ENCODE assay signal across 8 mouse cellular contexts in the genomic region with DNA sequence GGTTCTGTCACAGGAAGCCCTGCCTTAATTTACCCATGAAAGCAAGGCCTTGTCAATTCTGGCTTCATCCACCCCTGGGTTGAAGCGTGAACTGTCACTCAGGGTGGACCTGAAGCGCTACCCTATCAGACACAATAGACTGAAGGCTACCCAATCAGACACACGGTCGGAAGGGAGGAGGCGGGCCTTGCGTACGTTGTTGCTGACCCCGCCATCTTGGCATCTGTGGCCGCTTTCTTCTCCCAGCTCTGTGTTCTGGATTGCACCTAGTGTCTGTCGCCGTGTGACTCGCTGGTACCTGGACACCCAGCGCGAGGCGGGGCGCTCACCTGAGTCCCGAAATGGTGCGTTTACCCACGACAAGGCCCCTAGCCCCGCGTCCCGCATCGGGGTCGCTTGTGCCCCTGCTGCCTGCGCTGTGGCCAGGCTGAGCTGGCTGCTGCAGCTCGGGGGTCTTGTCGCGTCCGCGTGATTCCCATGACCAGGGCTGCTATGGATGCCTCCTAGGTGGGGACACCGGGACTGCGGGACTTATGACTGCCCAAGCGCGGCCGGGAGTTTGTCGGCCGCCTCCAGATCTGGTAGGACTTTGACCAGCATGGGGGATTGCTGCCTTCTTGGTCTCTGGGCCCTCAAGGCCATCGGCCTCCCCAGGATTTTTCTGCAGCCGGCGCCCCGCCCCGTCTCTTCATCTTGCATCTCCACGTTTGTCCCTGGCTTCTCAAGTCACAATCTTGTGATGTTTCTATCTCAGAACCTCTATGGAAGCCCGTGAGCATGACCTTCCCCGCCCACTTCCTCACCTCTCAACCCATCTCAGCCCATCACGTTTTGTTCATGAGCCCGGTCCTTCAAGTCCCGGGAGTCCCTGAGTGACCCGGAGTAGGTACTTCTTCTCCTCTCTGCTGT. TPM values are rescaled to one million over a fixed set of nuclear protein-coding genes. Genes with fewer than 3 reads are reported as not detected.
DNase-seq lines count a peak whose midpoint lies in the region; ATAC-seq and TF ChIP-seq lines count a peak whose summit lies in the region.

Gene Zfp157, plus strand, starts transcription at position 183 of the 909 bp plus-strand sequence.

- H3K9ac ChIP-seq in hindbrain, postnatal 0 days (replicated peaks; ENCODE audit: low read length) = peak within 1 kb of the TSS; percentile 99

- intact Hi-C loops in gastrocnemius, adult 2 months (cut with DNase I) = no loop called here
- intact Hi-C loops in left cerebral cortex, adult 2 months (cut with DNase I) = loop anchor here (5.0 kb wide), 2 partner anchors 179 to 181 kb away; partner anchors contain the start of genes A430033K04Rik and BC037034

- no peaks in the 10 kb centered on the region for H3K9me3 ChIP-seq in hindbrain, postnatal 0 days (ENCODE audit: low read length)

- peaks cover 5% of the 10 kb centered on the region; the same call in 1 of the 2 replicates for H3K36me3 ChIP-seq in hindbrain, postnatal 0 days (ENCODE audit: insufficient read depth, low read length)

- peaks cover 14% of the 10 kb centered on the region for H3K4me1 ChIP-seq in hindbrain, postnatal 0 days (ENCODE audit: insufficient read depth, low read length)

- ATAC-seq in common myeloid progenitor, adult 5-6 weeks (replicated peaks; ENCODE audit: low read depth, poor library complexity, severe bottlenecking) = peak; percentile 100
- ATAC-seq in hindbrain, postnatal 0 days = peak; percentile 100
- peak; percentile 99 for ATAC-seq in megakaryocyte, adult 5-6 weeks (ENCODE audit: poor library complexity, severe bottlenecking)

- peak within 1 kb of the TSS; percentile 76 for H3K4me2 ChIP-seq in hindbrain, postnatal 0 days (ENCODE audit: low read depth, low read length)

- H3K27me3 ChIP-seq in hindbrain, postnatal 0 days (ENCODE audit: insufficient read depth, low read length) = no peaks in the 10 kb centered on the region

- no peak for TF ChIP-seq CTCF in gastrocnemius, adult 2 months (IDR thresholded peaks at IDR 0.05)
- TF ChIP-seq CTCF in hindbrain, postnatal 0 days (IDR thresholded peaks at IDR 0.05; ENCODE audit: low read depth) = 0 out of 2 replicates have a peak, but pooled peaks have one; percentile 16
- no peak for TF ChIP-seq CTCF in left cerebral cortex, adult 2 months (IDR thresholded peaks at IDR 0.05)

- DNase-seq in ZHBTc4 (ENCODE audit: low read depth, low spot score) = peak; percentile 95
- DNase-seq in gastrocnemius, adult 2 months = peak; percentile 90
- peak; percentile 98 for DNase-seq in hindbrain, postnatal 0 days (ENCODE audit: low spot score)
- DNase-seq in left cerebral cortex, adult 2 months (ENCODE audit: extremely low spot score in 1 of 2, low spot score in 2 of 2) = peak; percentile 88 to 90
- peak; percentile 94 to 97 for DNase-seq in right cerebral cortex, adult 2 months (ENCODE audit: low spot score in 2 of 2)
- peak; percentile 91 for DNase-seq in urinary bladder, postnatal 14 days (ENCODE audit: low spot score)

- H3K4me3 ChIP-seq in gastrocnemius, adult 2 months = peak within 1 kb of the TSS; percentile 99
- H3K4me3 ChIP-seq in hindbrain, postnatal 0 days (ENCODE audit: low read length) = peak within 1 kb of the TSS; percentile 98
- H3K4me3 ChIP-seq in left cerebral cortex, adult 2 months = peak within 1 kb of the TSS; percentile 100

- under 1% methylated on average over 49 of the region's 49 CpGs for WGBS in hindbrain, postnatal 0 days

- H3K27ac ChIP-seq in gastrocnemius, adult 2 months = peak within 1 kb of the TSS; percentile 91
- peak within 1 kb of the TSS; percentile 97 for H3K27ac ChIP-seq in hindbrain, postnatal 0 days
- H3K27ac ChIP-seq in left cerebral cortex, adult 2 months = peak within 1 kb of the TSS; percentile 95

RNA-seq across cellular contexts. Expression of gene Zfp157, which starts in this region (rescaled TPM):
- total RNA-seq in common myeloid progenitor, adult 5-6 weeks (2017) = 10.9 and 19.9 TPM in 2 replicates
- 1 to 10 TPM; 2.1 to 2.4 TPM for total RNA-seq in gastrocnemius, adult 2 months (2021)
- 29.8 and 31.7 TPM in 2 replicates for total RNA-seq in hindbrain, postnatal 0 days (2014; rRNA removed)
- 40.3 and 43.7 TPM in 2 replicates for polyA plus RNA-seq in hindbrain, postnatal 0 days (2015; fragmentation: Nextera tagmentation; extraction: Ambion mirVana)
- total RNA-seq in left cerebral cortex, adult 2 months (2021) = 10 to 100 TPM; 17.7 to 23.5 TPM
- 9.1 and 15.3 TPM in 2 replicates for total RNA-seq in megakaryocyte, adult 5-6 weeks (2015)
- 10.8 and 11.1 TPM in 2 replicates for total RNA-seq in megakaryocyte, adult 5-6 weeks (2017)

Comparison
In these comparisons a context has a peak if more than half of its experiments do, and no peak if none do; other contexts are left out.
1. Peak in every context shown above with its lines: DNase-seq, ATAC-seq, H3K4me3 ChIP-seq and H3K27ac ChIP-seq.